ENCODE assay signal across 24 mouse cellular contexts in the genomic region with DNA sequence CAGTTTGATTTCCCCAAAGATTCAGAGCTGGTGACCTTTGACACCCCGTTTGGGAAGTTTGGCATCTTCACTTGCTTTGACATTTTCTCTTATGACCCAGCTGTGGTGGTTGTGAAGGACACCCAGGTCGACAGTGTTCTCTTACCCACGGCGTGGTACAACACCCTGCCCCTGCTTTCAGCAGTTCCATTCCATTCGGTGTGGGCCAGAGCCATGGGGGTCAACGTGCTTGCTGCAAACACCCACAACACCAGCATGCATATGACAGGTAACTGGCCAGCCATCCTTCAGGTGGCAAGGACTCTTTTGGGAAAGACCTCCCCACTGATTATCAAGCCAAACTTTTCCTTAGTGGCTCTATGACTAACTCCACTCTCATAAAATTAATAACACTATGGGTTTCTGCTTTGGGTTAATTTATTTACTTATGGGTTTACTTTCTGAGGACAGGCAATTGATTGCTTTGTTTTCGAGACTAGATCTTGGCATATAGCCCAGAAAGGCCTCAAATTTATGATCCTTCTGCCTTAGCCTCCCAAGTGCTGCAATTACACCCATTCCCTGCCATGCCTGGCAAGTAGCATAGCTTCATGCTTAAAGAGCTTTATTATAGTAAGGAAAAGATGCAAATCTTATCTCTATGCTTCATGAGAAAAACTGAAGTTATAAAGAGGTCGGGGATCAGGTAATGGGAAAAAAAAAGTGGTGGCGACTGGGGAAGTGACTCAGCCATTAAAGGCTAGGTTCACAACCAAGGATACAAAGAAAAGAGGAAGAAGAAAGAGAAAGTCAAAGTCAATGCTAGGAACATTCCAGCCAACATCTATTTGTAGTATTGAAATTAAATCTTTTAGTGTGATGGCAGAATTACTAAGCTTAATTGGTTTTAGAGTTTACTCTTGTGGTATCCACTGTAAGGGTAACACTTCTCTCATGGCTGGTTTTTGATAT. TPM values are rescaled to one million over a fixed set of nuclear protein-coding genes. Genes with fewer than 3 reads are reported as not detected.
A peak's percentile ranks its signal among the peaks of the same experiment; 100 is the strongest.
DNase-seq lines count a peak whose midpoint lies in the region; ATAC-seq and TF ChIP-seq lines count a peak whose summit lies in the region.
"Had no signal": no experiment of that assay in that cellular context is flagged by ENCODE, and none has a peak within 500 bp of the region (broad histone marks: within the 10 kb centered on the region; RNA-seq: fewer than 3 reads in every experiment).

No protein-coding gene starts in this region.

- no peak for TF ChIP-seq POLR2A in liver, adult 2 months (IDR thresholded peaks at IDR 0.05; ENCODE audit: extremely low read depth, insufficient read depth, low read length)

- no peak for ATAC-seq in liver, embryonic 12.5 days
- peak; percentile 69 for ATAC-seq in megakaryocyte, adult 5-6 weeks (ENCODE audit: poor library complexity, severe bottlenecking)
- ATAC-seq: forebrain, embryonic 16.5 days had no signal

- no peaks in the 10 kb centered on the region for H3K27me3 ChIP-seq in liver, adult 2 months (ENCODE audit: control insufficient read depth, insufficient read depth, low read length)
- H3K27me3 ChIP-seq in liver, embryonic 12.5 days (replicated peaks), result no peaks in the 10 kb centered on the region
- H3K27me3 ChIP-seq: limb, embryonic 12.5 days; lung, embryonic 15.5 days had no signal

- peaks cover 14% of the 10 kb centered on the region for H3K4me1 ChIP-seq in liver, adult 2 months (ENCODE audit: control insufficient read depth, insufficient read depth, low read length)
- H3K4me1 ChIP-seq in liver, embryonic 12.5 days, result no peaks in the 10 kb centered on the region
- H3K4me1 ChIP-seq: embryonic facial prominence, embryonic 10.5 days; limb, embryonic 12.5 days; lung, embryonic 15.5 days had no signal

- H3K9me3 ChIP-seq in liver, embryonic 12.5 days (replicated peaks), result peaks cover 14% of the 10 kb centered on the region

- no peak overlapping the region for H3K9ac ChIP-seq in liver, adult 2 months (ENCODE audit: low read depth, low read length)
- no peak overlapping the region for H3K9ac ChIP-seq in liver, embryonic 12.5 days
- H3K9ac ChIP-seq: limb, embryonic 12.5 days; lung, embryonic 15.5 days had no signal

- H3K4me3 ChIP-seq in liver, adult 2 months (ENCODE audit: insufficient read depth, low read depth, low read length), result no peak overlapping the region
- no peak overlapping the region for H3K4me3 ChIP-seq in liver, embryonic 12.5 days
- H3K4me3 ChIP-seq: embryonic facial prominence, embryonic 10.5 days; erythroblast, embryonic 14.5 days; limb, embryonic 12.5 days; lung, embryonic 15.5 days had no signal

- H3K79me2 ChIP-seq in liver, adult 2 months (ENCODE audit: control insufficient read depth, insufficient read depth, low read length), result no peaks in the 10 kb centered on the region

- H3K27ac ChIP-seq in liver, adult 2 months (replicated peaks; ENCODE audit: insufficient read depth, low read depth, low read length), result peak overlapping the region; percentile 85
- H3K27ac ChIP-seq in liver, embryonic 12.5 days, result no peak overlapping the region
- H3K27ac ChIP-seq: embryonic facial prominence, embryonic 10.5 days; limb, embryonic 12.5 days; lung, embryonic 15.5 days had no signal

- DNase-seq in adrenal gland, postnatal 14 days, result peak; percentile 26
- no peak for DNase-seq in adrenal gland, adult 18-20 months (ENCODE audit: low spot score in 2 of 2)
- peak; percentile 84 for DNase-seq in liver, adult 2 months (ENCODE audit: extremely low read depth, low read depth, low spot score)
- peak; percentile 79 for DNase-seq in adipocyte (ENCODE audit: low spot score)
- no peak for DNase-seq in heart, adult 18-20 months
- DNase-seq in cerebellum, adult 8-10 months, result no peak
- DNase-seq: adrenal gland, postnatal 10 days; cerebellum, postnatal 25 days; gastrocnemius, postnatal 10 days; spleen, adult 18-20 months; thymus, postnatal 36 days had no signal

- peaks cover 14% of the 10 kb centered on the region for H3K36me3 ChIP-seq in liver, adult 2 months (ENCODE audit: control insufficient read depth, insufficient read depth, low read length)
- H3K36me3 ChIP-seq in liver, embryonic 12.5 days, result no peaks in the 10 kb centered on the region
- H3K36me3 ChIP-seq: embryonic facial prominence, embryonic 10.5 days; limb, embryonic 12.5 days; lung, embryonic 15.5 days had no signal

- no peak for TF ChIP-seq CTCF in liver, adult 2 months (IDR thresholded peaks at IDR 0.05; ENCODE audit: low read depth, low read length)

- H3K4me2 ChIP-seq in liver, embryonic 12.5 days, result no peak overlapping the region
- H3K4me2 ChIP-seq: heart, embryonic 11.5 days; limb, embryonic 12.5 days; lung, embryonic 15.5 days had no signal

- 29% methylated on average over 9 of the region's 9 CpGs for WGBS in liver, adult 2 months
- 59% methylated on average over 9 of the region's 9 CpGs for WGBS in liver, embryonic 12.5 days (ENCODE audit: insufficient replicate concordance)

RNA-seq across cellular contexts. Expression of a gene that starts 13.4 kb away (rescaled TPM):
- 19.2 and 36.6 TPM in 2 replicates for total RNA-seq in adrenal gland, postnatal 14 days (2021)
- 10 to 100 TPM in 1 of 2 experiments, 1 to 10 TPM in 1; 4.2 to 44.2 TPM for total RNA-seq in adrenal gland, adult 18-20 months (2021)
- 86.2 and 110 TPM in 2 replicates for total RNA-seq in liver, adult 2 months (2014; rRNA removed)
- polyA plus RNA-seq in liver, adult 2 months (2012; rRNA removed), result 54.9 and 58.7 TPM in 2 replicates
- polyA plus RNA-seq in liver, embryonic 12.5 days (2016; fragmentation: Nextera tagmentation; extraction: Ambion mirVana), result 0.07 TPM in 1 of 2 replicates, not detected in the other
- total RNA-seq in megakaryocyte, adult 5-6 weeks (2015), result 2.2 and 4.3 TPM in 2 replicates
- 7.4 and 11.0 TPM in 2 replicates for total RNA-seq in megakaryocyte, adult 5-6 weeks (2017)
- total RNA-seq in heart, adult 18-20 months (2021), result under 1 TPM; 0.20 to 0.31 TPM
- total RNA-seq: heart, postnatal 25 days; left cerebral cortex, adult 18-20 months had no signal
- polyA plus RNA-seq: embryonic facial prominence, embryonic 10.5 days; erythroblast, embryonic 14.5 days; forebrain, embryonic 16.5 days; heart, embryonic 11.5 days; limb, embryonic 12.5 days had no signal

RNA-seq across cellular contexts. Expression of a gene that starts 29.9 kb away (rescaled TPM):
- total RNA-seq in adrenal gland, postnatal 14 days (2021), result 21.1 and 27.7 TPM in 2 replicates
- 10 to 100 TPM; 19.8 to 40.5 TPM for total RNA-seq in adrenal gland, adult 18-20 months (2021)
- total RNA-seq in liver, adult 2 months (2014; rRNA removed), result 18.5 and 48.4 TPM in 2 replicates
- 34.7 and 40.5 TPM in 2 replicates for polyA plus RNA-seq in liver, adult 2 months (2012; rRNA removed)
- 0.94 and 1.1 TPM in 2 replicates for polyA plus RNA-seq in liver, embryonic 12.5 days (2016; fragmentation: Nextera tagmentation; extraction: Ambion mirVana)
- total RNA-seq in megakaryocyte, adult 5-6 weeks (2015), result not detected in 2 replicates
- total RNA-seq in megakaryocyte, adult 5-6 weeks (2017), result not detected in 2 replicates
- total RNA-seq in heart, adult 18-20 months (2021), result under 1 TPM; 0.35 to 0.64 TPM
- total RNA-seq: left cerebral cortex, adult 18-20 months had no signal
- polyA plus RNA-seq: erythroblast, embryonic 14.5 days had no signal

RNA-seq across cellular contexts. Expression of a gene that starts 55.5 kb away (rescaled TPM):
- not detected in 2 replicates for total RNA-seq in adrenal gland, postnatal 14 days (2021)
- total RNA-seq in adrenal gland, adult 18-20 months (2021), result not detected
- not detected in 2 replicates for total RNA-seq in liver, adult 2 months (2014; rRNA removed)
- polyA plus RNA-seq in liver, adult 2 months (2012; rRNA removed), result not detected in 2 replicates
- not detected in 2 replicates for polyA plus RNA-seq in liver, embryonic 12.5 days (2016; fragmentation: Nextera tagmentation; extraction: Ambion mirVana)
- total RNA-seq in megakaryocyte, adult 5-6 weeks (2015), result not detected in 2 replicates
- total RNA-seq in megakaryocyte, adult 5-6 weeks (2017), result not detected in 2 replicates
- not detected for total RNA-seq in heart, adult 18-20 months (2021)
- total RNA-seq: adrenal gland, postnatal 10 days; gastrocnemius, postnatal 10 days; heart, postnatal 25 days; layer of hippocampus, adult 18-20 months; left cerebral cortex, adult 18-20 months had no signal
- polyA plus RNA-seq: embryonic facial prominence, embryonic 10.5 days; erythroblast, embryonic 14.5 days; forebrain, embryonic 16.5 days; heart, embryonic 11.5 days; intestine, embryonic 14.5 days; limb, embryonic 12.5 days; lung, embryonic 15.5 days; stomach, embryonic 16.5 days had no signal

Comparison
In these comparisons a context has a peak if more than half of its experiments do, and no peak if none do; other contexts are left out.
1. DNase-seq: peak in adrenal gland, postnatal 14 days (single experiment), liver, adult 2 months (single experiment) and adipocyte (single experiment); none in adrenal gland, adult 18-20 months (0 of 2), heart, adult 18-20 months (0 of 2) and cerebellum, adult 8-10 months (single experiment).
2. RNA of a gene that starts 29.9 kb away (total RNA-seq): 18.5 to 48.4 TPM in liver, adult 2 months, 19.8 to 40.5 TPM in adrenal gland, adult 18-20 months and 21.1 to 27.7 TPM in adrenal gland, postnatal 14 days; 0.35 to 0.64 TPM in heart, adult 18-20 months and not detected in megakaryocyte, adult 5-6 weeks; every median in the first group is over 10 times any median in the second.